Mouse (Mus musculus): ENCODE measurements at regions not wholly inside any gene's neighbourhood (a gene's known extent, or its start where the extent isn't known, plus 50 kb on each side); places are given as distances from the start of the nearest gene placed in this dataset.

- no peak for DNase-seq
These were observed 126.7 kb upstream of the Smarca2 start for GRCm38 (mm10) chr19:26478055-26478737.

- no peak for DNase-seq
These were observed 120.5 kb upstream of the Smarca2 start for GRCm38 (mm10) chr19:26484322-26484721.

- no peak for DNase-seq
These were observed 112.0 kb upstream of the Smarca2 start for GRCm38 (mm10) chr19:26492806-26493205.

GRCm38 (mm10) chr19:26501064-26501463 lies 103.8 kb upstream of the Smarca2 start:
- no peak for DNase-seq

- DNase-seq: no peak
These were observed 100.8 kb upstream of the Smarca2 start for GRCm38 (mm10) chr19:26504027-26504426.

GRCm38 (mm10) chr19:26506802-26507201 lies 98.0 kb upstream of the Smarca2 start:
- DNase-seq: no peak

- DNase-seq: no peak
These were observed 96.9 kb upstream of the Smarca2 start for GRCm38 (mm10) chr19:26507986-26508385.

GRCm38 (mm10) chr19:26508616-26509015 lies 96.2 kb upstream of the Smarca2 start:
- DNase-seq: no peak

- no peak for DNase-seq
These were observed 95.6 kb upstream of the Smarca2 start for GRCm38 (mm10) chr19:26509240-26509639.

GRCm38 (mm10) chr19:26510185-26510584 lies 94.7 kb upstream of the Smarca2 start:
- no peak for DNase-seq

GRCm38 (mm10) chr19:26510887-26511286 lies 94.0 kb upstream of the Smarca2 start:
- DNase-seq: peak; percentile 2

GRCm38 (mm10) chr19:26511756-26512155 lies 93.1 kb upstream of the Smarca2 start:
- DNase-seq: no peak

- no peak for DNase-seq
These were observed 80.3 kb upstream of the Smarca2 start for GRCm38 (mm10) chr19:26524583-26524982.

- no peak for DNase-seq
These were observed 73.5 kb upstream of the Smarca2 start for GRCm38 (mm10) chr19:26531390-26531789.

GRCm38 (mm10) chr19:26532509-26532908 lies 72.3 kb upstream of the Smarca2 start:
- no peak for DNase-seq

GRCm38 (mm10) chr19:26545671-26546070 lies 59.2 kb upstream of the Smarca2 start:
- no peak for DNase-seq

- no peak for DNase-seq
These were observed 57.3 kb upstream of the Smarca2 start for GRCm38 (mm10) chr19:26547522-26547921.

- no peak for DNase-seq
These were observed 56.1 kb upstream of the Smarca2 start for GRCm38 (mm10) chr19:26548562-26549270.

- DNase-seq: no peak
These were observed 54.6 kb upstream of the Smarca2 start for GRCm38 (mm10) chr19:26550299-26550698.

Measured in adrenal gland, adult 2 months (tissue).